Mouse (Mus musculus) lung, postnatal 0 days (tissue): ENCODE results near the gene Crhr2. TPM values are rescaled to one million over a fixed set of nuclear protein-coding genes. Genes with fewer than 3 reads are reported as not detected.

Experiments used
- ATAC-seq: fragments of 200-750 bp; cut with Nextera tagmentation; 2 replicates; pipeline ENCODE4 v1.8.0; 2017; ENCODE audit warnings: moderate library complexity
- DNase-seq: peaks from one replicate; pipeline ENCODE4 v3.0.0-alpha.2; 2016; ENCODE audit warnings: low spot score
- H3K27ac ChIP-seq: fragments of 300-500 bp; sonication (generic); 2 replicates; pipeline ENCODE4 v1.5.1; 2014; ENCODE audit warnings: antibody characterized with exemption, mild to moderate bottlenecking, low read length, mixed read lengths
- H3K27me3 ChIP-seq: fragments of 300-500 bp; sonication (generic); replicated peaks from 2 replicates; pipeline ENCODE4 v1.6.1; 2014; ENCODE audit warnings: low read length, mixed read lengths; ENCODE audit not compliant: insufficient read depth
- H3K36me3 ChIP-seq: fragments of 300-500 bp; sonication (generic); 2 replicates; pipeline ENCODE4 v1.6.1; 2014; ENCODE audit warnings: low read length, mixed read lengths; ENCODE audit not compliant: insufficient read depth
- H3K4me1 ChIP-seq: fragments of 300-500 bp; sonication (generic); 2 replicates; pipeline ENCODE4 v1.6.1; 2014; ENCODE audit warnings: antibody characterized with exemption, low read depth, low read length, mixed read lengths; ENCODE audit not compliant: insufficient read depth
- H3K4me2 ChIP-seq: fragments of 300-500 bp; sonication (generic); replicated peaks from 2 replicates; pipeline ENCODE4 v1.6.1; 2014; ENCODE audit warnings: low read depth, mild to moderate bottlenecking, low read length, moderate library complexity, mixed read lengths
- H3K4me3 ChIP-seq: fragments of 300-500 bp; sonication (generic); 2 replicates; pipeline ENCODE4 v1.5.1; 2014; ENCODE audit warnings: low read depth, low read length
- H3K9ac ChIP-seq: fragments of 300-500 bp; sonication (generic); replicated peaks from 2 replicates; pipeline ENCODE4 v1.6.1; 2014; ENCODE audit warnings: low read depth, mild to moderate bottlenecking
- H3K9me3 ChIP-seq: fragments of 300-500 bp; sonication (generic); 2 replicates; pipeline ENCODE4 v1.6.1; 2016; ENCODE audit warnings: low read length, mixed read lengths
- CTCF ChIP-seq: IDR thresholded peaks from 2 replicates; pipeline ENCODE4 v1.5.1; 2016; ENCODE audit warnings: antibody characterized with exemption, mild to moderate bottlenecking
- EP300 ChIP-seq: IDR thresholded peaks from 2 replicates; pipeline ENCODE4 v1.6.1; 2016; ENCODE audit warnings: antibody characterized with exemption, mild to moderate bottlenecking, control low read depth
- WGBS: fragments of 180-500 bp; shearing (Covaris S2); extraction: QIAGEN DNeasy Blood & Tissue Kit; methylation state at CpG from one replicate; pipeline ENCODE4 v1.1.7; 2014; 5-methylcytosine and 5-hydroxymethylcytosine counted together
- polyA plus RNA-seq: library from polyadenylated mRNA; unstranded; fragments of >200 nt; fragmentation: Nextera tagmentation; extraction: Ambion mirVana; gene quantifications from 2 replicates; pipeline ENCODE4 v1.2.1, GENCODE M21; 2015

The Crhr2 gene
- polyA plus RNA-seq, 1 experiment from 2014 or later = 0.17 TPM

DNA sequence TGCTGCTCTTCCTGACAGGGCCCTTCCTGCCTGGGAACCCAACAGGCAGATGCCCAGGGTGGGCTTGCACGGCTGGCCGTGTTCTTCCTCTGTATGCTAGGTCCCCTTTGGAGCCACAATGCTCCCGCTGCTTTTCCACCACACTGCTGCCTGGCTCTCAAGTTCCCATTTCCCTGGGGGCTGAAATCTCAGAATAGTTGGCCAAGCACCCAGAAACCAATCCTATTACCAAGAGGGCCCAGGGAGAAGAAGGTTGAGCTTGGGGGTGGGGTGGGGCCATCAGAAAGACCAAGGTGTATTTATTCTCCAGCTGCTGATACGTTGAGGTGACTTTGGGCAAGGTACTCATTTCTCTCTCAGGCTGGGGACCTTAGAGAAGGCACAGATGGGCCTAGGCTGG is 1.5 kb downstream of the Crhr2 start:
- DNase-seq (no peak), ATAC-seq (no peak)
- no peak overlapping the region for H3K4me3 ChIP-seq
- no peak overlapping the region for H3K9ac ChIP-seq
- H3K4me2 ChIP-seq = no peak overlapping the region
- no peaks in the 10 kb centered on the region for H3K4me1 ChIP-seq
- H3K27ac ChIP-seq = no peak overlapping the region
- H3K36me3 ChIP-seq = no peaks in the 10 kb centered on the region
- H3K27me3 ChIP-seq = no peaks in the 10 kb centered on the region
- H3K9me3 ChIP-seq = no peaks in the 10 kb centered on the region
- no peak for TF ChIP-seq CTCF
- no peak for TF ChIP-seq EP300
- WGBS = 66% methylated on average over 4 of the region's 4 CpGs

DNA sequence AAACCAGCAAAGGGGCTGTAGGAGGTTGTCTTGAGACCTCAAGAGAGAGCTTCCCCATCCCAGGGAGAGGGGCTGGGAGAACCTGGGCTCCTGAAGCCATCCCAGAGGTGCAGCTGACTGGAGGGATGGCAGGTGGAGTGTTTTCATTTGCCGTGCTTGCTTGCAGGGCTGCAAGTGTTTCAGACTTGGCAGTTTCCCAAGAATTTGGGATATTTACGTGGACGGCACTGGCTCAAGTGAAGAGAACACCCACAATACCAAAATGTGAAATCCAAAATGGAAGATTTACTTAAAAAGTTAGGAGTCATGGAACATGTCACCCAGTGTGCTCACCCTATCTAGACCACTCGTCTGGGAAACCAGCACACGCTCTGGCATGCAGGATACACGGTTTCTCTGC is 2.2 kb downstream of the Crhr2 start:
- no peak overlapping the region for H3K27ac ChIP-seq

DNA sequence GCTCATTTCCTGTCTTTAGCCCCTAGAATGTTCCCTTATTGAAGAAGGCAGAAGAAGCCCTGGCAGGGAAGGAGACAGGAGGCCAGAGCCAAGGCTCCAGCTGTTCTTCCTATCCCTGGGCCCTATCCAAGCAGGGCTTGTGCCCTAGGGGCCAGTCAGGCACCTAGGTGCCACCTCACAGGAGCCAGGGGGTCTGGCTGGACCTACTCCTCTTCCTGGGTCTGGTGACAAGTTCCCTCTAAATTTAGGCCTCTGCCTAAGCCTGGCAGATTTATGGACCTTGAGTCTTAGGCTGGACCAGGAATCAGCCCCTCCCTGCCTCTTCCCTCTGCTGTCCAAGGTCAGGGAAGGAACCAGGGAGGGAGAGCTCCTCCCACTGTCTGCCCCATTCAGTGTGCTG is 4.4 kb downstream of the Crhr2 start:
- Histone ChIP-seq H3K27ac (no peak overlapping the region), H3K36me3 (no peaks in the 10 kb centered on the region), H3K9ac (no peak overlapping the region), H3K4me1 (no peaks in the 10 kb centered on the region), H3K4me2 (no peak overlapping the region), H3K27me3 (no peaks in the 10 kb centered on the region), H3K4me3 (no peak overlapping the region), H3K9me3 (no peaks in the 10 kb centered on the region)
- no peak for ATAC-seq
- DNase-seq = no peak
- no peak for TF ChIP-seq CTCF
- TF ChIP-seq EP300 = no peak

More for the DNA sequence above, 2.2 kb downstream of the Crhr2 start:
- Histone ChIP-seq H3K36me3 (no peaks in the 10 kb centered on the region), H3K9ac (no peak overlapping the region), H3K4me2 (no peak overlapping the region), H3K9me3 (no peaks in the 10 kb centered on the region), H3K27me3 (no peaks in the 10 kb centered on the region), H3K4me1 (no peaks in the 10 kb centered on the region), H3K4me3 (no peak overlapping the region)
- no peak for DNase-seq
- 30% methylated on average over 6 of the region's 6 CpGs for WGBS
- ATAC-seq = no peak
- no peak for TF ChIP-seq EP300
- no peak for TF ChIP-seq CTCF

DNA sequence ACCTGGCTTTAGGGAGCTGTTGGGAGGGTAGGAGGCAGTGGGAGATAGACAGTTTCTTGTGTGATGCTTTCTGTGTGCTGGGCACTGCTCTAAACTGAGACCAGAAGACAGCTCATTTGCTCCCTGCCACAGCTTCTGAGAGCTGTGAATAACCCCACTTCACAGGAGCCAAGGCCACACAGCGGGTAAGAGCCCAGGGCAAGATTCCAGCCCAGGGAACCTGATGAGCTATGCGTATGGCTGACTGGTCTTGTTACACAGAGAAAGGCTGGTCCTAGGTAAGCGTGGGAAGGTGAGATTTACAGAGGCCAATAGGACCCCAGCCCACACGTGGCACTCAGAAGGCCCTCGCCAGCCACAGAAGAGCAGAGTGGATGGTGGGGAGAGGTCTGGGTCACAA is 6.2 kb downstream of the Crhr2 start:
- Histone ChIP-seq H3K27me3 (no peaks in the 10 kb centered on the region), H3K4me3 (no peak overlapping the region), H3K9me3 (no peaks in the 10 kb centered on the region), H3K4me2 (no peak overlapping the region), H3K27ac (no peak overlapping the region), H3K36me3 (no peaks in the 10 kb centered on the region), H3K4me1 (no peaks in the 10 kb centered on the region), H3K9ac (no peak overlapping the region)
- no peak for TF ChIP-seq EP300
- no peak for DNase-seq
- 74% methylated on average over 5 of the region's 5 CpGs for WGBS
- no peak for ATAC-seq

DNA sequence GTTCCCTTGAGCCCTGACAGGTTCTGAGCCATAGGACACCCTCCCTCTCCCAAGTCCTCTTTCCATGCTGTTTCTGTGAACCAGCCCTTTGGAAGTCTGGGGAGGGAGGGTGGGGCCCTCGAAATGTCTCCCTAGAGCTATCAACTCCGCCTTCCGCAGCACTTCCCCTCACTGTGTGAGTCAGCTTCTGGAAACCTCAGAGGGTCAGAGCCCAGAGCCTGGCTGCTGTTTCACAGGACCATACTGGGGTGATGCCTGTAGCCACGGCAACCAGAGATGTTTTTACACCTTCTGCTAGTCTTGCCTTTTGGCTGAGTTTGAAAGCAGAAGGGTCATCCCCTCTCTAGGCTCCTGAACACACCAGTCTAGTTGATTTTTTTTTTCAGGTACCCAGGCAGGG is 9.8 kb downstream of the Crhr2 start:
- H3K4me3 ChIP-seq = no peak overlapping the region
- ATAC-seq (peak; percentile 40; the same call in 1 of the 2 replicates), DNase-seq (peak; percentile 15)
- H3K4me2 ChIP-seq = no peak overlapping the region
- no peak for TF ChIP-seq EP300
- no peak for TF ChIP-seq CTCF
- H3K27ac ChIP-seq = no peak overlapping the region
- H3K36me3 ChIP-seq = no peaks in the 10 kb centered on the region
- H3K9ac ChIP-seq = no peak overlapping the region
- 21% methylated on average over 4 of the region's 4 CpGs for WGBS
- H3K4me1 ChIP-seq = no peaks in the 10 kb centered on the region
- H3K9me3 ChIP-seq = no peaks in the 10 kb centered on the region
- no peaks in the 10 kb centered on the region; the same call in 1 of the 2 replicates for H3K27me3 ChIP-seq

DNA sequence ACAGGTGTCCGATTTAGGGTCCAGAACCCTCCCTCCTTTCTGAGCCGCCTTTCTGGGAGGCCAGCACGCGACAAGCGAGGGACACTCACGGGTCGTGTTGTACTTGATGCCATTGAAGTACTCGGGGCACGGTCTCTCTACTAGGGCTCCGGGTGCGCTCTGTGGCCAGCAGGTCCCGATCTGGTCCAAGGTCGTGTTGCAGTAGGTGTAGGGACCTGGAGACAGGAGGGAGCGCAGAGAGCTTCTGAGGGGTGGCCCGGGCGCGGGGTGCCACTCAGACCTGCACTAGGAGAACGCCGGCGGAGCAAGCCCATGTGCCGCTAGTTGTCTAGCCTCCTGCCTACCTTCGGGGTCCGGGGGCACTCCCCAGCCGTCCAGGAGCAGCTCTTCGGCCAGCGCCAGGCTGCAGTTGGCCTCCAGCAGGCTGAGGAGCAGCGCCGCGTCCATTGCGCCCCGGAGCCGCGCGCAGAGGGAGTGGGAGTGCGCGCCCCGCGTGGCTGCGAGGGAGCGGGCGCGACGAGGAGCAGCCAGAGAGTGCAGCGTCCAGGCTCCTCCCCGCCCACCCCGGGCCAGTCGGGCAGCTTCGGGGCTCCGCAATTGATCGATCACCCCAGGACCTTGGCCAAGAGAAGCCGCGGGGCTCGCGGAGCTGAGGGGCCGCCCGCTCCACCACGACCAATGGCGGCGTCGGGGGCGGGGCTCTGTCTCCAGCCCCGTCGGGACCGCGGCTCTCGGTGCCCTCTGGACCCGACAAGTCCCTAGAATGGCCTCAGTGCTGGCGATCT is 15.3 kb downstream of the Crhr2 start:
- peak overlapping the region; percentile 37 for H3K4me3 ChIP-seq
- peak overlapping the region; percentile 62 for H3K4me2 ChIP-seq
- TF ChIP-seq EP300 (no peak), CTCF (no peak)
- H3K4me1 ChIP-seq = 0 out of 2 replicates have a peak, but pooled peaks cover 2% of the 10 kb centered on the region
- DNase-seq (peak; percentile 16), ATAC-seq (peak; percentile 12; the same call in 1 of the 2 replicates)
- no peaks in the 10 kb centered on the region for H3K36me3 ChIP-seq
- WGBS = under 1% methylated on average over 45 of the region's 68 CpGs
- H3K27ac ChIP-seq = no peak overlapping the region
- H3K27me3 ChIP-seq = peaks cover 29% of the 10 kb centered on the region
- no peaks in the 10 kb centered on the region for H3K9me3 ChIP-seq
- no peak overlapping the region for H3K9ac ChIP-seq
